Mouse (Mus musculus) cerebellum, adult 9-10 months (tissue): ENCODE data around the gene Adipoq.
"Not testable (repeated sequence)": the region's sequence is repeated elsewhere in the genome, so short reads cannot be mapped to it uniquely, and the experiment has no call there.

Source experiments
- DNase-seq: peaks from one replicate; pipeline ENCODE4 v3.0.0; 2022

The Adipoq gene

GRCm38 (mm10) chr16:23165441-23165840 is 19.1 kb downstream of the Adipoq start:
- DNase-seq: no peak

DNA sequence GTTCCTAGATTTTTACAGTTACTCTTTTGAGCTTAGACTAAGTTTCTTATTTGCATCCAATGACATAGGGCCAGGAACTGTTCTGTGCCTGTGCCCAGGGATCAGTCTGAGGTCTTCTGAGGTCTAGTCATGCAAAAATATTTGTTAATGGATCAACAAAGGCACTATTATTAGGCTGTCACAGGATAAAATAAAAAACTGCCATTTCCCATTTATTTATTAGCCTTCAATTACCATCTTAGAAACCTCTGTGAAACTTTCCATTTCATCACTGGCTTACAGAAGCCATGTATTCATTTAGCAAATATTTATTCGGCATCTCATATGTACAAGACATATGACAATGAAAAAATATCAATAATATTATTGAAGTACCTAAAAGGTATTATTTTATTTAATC is 20.3 kb downstream of the Adipoq start:
- no peak for DNase-seq

GRCm38 (mm10) chr16:23167079-23167478 is 20.7 kb downstream of the Adipoq start:
- no peak for DNase-seq

GRCm38 (mm10) chr16:23170813-23171212 is 24.5 kb downstream of the Adipoq start:
- no peak for DNase-seq

DNA sequence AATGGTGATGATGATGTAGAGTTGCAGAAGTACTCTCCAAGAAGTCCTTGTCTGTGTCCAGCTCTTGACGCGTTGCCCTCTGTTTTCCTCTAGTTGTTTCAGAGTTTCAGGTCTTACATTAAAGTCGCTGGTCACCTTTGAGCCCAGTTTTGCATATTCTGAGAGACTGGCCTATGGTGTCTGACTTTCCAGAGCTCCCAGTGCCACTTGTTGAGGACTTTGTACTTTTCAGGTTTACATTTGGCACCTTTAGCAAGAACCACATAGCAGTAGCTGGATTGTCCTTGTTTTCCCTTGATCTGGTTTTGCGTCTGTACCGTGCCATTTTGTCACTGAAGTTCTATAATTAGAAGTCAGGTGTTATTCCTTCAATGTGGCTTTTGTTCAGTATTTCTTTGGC is 27.6 kb downstream of the Adipoq start:
- no peak for DNase-seq

DNA sequence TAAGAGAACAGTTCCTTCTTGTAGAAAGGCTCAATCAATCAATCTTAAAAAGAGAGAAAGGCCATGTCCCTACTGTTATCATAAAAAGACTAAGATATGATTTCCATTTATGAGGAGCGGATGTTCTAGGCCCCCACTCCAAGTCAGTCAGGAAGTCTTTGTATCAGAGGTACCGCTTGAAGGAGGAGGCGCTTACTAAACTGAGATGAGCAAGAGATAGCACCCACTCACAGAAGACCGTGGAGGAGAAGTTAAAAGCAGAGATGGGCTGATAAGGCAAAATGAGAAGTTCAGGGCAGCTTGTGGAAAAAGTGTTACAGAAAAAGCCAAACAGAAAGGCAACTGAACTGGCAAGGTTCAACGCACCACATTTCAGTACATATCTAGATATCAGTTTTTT is 28.5 kb downstream of the Adipoq start:
- DNase-seq: no peak

- DNase-seq: no peak
These were observed 29.6 kb downstream of the Adipoq start for GRCm38 (mm10) chr16:23175956-23176355.

GRCm38 (mm10) chr16:23177856-23178255 is 31.5 kb downstream of the Adipoq start:
- DNase-seq: no peak

DNA sequence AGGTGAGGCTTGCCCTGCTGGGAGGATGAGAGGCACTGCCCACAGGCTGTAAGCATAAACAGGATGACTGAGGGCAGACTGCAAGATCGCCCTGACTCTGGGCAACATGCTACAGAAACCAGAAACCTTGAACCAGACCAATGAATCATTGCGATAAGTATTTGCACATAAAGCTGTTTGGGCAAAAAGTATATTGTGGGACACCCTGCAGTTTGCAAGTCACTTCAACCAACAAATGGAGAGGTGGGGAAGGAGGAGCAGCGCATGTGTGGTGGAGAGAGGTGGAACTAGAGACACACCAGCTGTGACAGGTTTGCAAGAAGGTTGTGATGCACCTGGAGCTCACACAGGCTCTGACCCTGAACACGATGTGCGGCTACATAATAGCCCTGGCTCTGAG is 32.5 kb downstream of the Adipoq start:
- DNase-seq: no peak

DNA sequence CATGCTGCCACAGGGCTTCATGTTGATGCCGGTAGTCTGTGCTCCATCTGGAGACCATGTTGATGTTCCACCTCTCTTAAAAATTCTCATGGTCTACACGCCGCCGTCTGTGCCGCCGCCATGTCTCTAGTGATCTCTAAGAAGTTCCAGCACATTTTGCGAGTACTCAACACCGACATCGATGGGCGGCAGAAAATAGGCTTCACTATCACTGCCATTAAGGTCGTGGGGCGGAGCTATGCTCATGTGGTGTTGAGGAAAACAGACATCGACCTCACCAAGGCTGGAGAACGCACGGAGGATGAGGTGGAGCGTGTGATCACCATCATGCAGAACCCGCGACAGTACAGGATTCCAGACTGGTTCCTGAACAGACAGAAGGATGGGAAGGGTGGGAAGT is 33.1 kb downstream of the Adipoq start:
- DNase-seq: not testable (repeated sequence)

DNA sequence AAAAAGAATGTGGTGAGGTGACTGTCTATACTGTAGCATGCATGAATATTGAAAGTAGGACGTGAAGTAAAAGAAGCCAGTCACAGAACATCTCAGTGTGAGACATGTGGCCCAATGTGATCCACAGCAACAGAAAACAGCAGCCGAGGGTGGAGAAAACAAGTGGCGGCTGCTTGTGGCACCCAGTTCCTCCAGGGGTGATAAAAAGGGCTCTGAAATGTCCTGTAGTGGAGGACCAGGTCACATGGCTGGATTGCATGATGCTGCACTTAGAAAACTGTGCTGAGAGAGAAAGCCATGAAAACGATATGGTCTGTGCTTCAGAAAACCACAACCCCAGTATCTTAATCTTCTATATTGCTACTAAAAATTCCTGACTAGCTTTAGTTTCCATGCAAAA is 34.7 kb downstream of the Adipoq start:
- no peak for DNase-seq

DNA sequence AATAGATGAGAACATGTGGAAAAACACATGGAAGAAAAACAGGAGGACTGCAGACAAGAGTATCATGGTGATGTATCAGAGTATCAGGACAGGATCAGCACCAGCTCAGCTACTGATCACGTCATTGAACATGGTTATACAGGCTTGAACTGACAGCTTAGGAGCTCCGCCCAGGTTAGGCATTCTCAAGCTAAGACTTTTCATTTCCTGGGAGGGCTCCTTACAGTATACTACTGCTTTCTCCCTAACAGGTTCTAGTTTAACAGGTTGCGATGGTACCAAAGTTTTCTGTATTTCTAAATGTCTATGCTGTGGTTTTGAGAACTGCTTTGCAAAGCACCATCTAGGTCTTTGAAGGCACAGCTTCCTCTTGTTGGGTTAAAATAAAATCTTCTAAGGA is 35.2 kb downstream of the Adipoq start:
- no peak for DNase-seq

DNA sequence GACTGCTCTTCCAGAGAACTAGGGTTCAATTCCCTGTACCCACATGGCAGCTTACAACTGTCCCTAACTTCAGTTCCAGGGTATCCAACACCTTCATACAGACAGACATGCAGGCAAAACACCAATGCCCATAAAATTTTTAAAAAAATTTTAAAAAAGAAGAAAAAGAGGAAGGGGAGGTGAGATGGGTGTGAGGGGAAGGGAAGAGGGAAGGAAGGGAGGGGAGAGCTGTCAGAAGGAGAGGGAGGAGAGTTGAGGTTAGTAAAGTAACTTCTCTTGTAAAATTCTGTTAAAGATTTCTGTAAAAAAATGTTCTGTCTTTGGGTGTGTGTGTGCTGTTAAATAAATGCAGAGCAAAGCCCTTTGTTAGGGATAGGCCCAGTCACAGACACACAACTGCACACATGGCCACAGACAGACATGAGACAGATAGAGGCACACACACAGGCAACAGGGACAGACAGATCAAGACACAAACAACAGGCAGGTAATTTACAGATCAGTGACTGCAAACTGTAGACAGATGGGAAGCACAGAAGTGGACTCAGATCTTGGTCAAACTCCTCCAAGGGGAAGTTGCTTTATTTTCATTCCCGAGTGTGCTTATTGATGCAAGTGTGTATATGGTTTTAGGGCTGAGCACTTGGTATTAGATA is 35.7 kb downstream of the Adipoq start:
- DNase-seq: no peak

GRCm38 (mm10) chr16:23185824-23186223 is 39.5 kb downstream of the Adipoq start:
- no peak for DNase-seq

- DNase-seq: no peak
These were observed 40.1 kb downstream of the Adipoq start for GRCm38 (mm10) chr16:23186418-23186817.

DNA sequence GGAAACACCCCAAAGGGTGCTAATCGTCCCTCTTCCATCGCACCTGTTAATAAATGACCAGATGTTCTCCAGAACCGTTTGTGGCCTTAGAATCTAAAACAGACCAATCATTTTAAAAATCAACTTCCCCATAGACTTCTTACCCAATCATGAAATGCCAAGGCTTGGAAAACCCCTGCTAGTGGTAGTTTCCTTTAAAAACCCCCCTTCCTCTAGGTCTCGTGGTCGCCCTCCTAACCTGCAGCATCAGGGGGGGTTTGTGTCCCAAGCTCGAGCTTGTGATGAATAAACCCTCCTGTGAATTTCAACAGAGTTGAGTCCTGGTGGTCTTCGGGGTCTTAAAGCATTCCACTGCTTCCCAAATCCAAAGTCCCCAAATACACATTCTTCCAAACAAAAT is 41.6 kb downstream of the Adipoq start:
- DNase-seq: no peak

- DNase-seq: no peak
These were observed 43.3 kb downstream of the Adipoq start for GRCm38 (mm10) chr16:23189612-23190011.

- DNase-seq: no peak
These were observed 45.4 kb downstream of the Adipoq start for GRCm38 (mm10) chr16:23191560-23192242.

- DNase-seq: no peak
These were observed 49.3 kb downstream of the Adipoq start for GRCm38 (mm10) chr16:23195618-23196017.

DNA sequence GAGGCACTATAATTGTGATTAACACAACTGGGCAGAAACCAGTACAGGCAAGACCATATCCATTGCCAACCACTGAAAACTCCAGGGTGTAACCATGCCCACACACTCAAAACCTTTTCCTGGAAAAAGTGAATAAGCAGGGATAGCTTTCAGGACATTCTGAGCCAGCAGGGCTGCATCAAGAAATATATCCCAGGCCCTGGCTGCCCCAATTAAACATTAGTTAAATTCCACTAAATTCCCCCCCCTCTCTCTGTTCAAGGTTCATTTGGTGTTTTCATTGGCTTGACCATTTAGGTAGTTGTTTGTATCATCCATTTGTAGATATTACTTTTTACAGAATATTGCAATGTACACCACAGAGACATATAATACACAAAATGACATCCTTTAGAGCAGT is 50.0 kb downstream of the Adipoq start:
- DNase-seq: no peak

- no peak for DNase-seq
These were observed 50.5 kb downstream of the Adipoq start for GRCm38 (mm10) chr16:23196791-23197190.

GRCm38 (mm10) chr16:23201498-23201897 is 55.2 kb downstream of the Adipoq start:
- no peak for DNase-seq
